Mouse (Mus musculus): ENCODE measurements around the gene Lrch3.

Lrch3 gene

GRCm38 (mm10) chr16:32949281-32949680 lies 35.4 kb downstream of the Lrch3 start:
- TF ChIP-seq GATA4 (IDR thresholded peaks at IDR 0.05; ENCODE audit: insufficient replicate concordance, low read length): no peak

GRCm38 (mm10) chr16:32951074-32951473 lies 37.2 kb downstream of the Lrch3 start:
- TF ChIP-seq GATA4 (IDR thresholded peaks at IDR 0.05; ENCODE audit: insufficient replicate concordance, low read length): no peak

GRCm38 (mm10) chr16:32953806-32954205 lies 39.9 kb downstream of the Lrch3 start:
- no peak for TF ChIP-seq GATA4 (IDR thresholded peaks at IDR 0.05; ENCODE audit: insufficient replicate concordance, low read length)

DNA sequence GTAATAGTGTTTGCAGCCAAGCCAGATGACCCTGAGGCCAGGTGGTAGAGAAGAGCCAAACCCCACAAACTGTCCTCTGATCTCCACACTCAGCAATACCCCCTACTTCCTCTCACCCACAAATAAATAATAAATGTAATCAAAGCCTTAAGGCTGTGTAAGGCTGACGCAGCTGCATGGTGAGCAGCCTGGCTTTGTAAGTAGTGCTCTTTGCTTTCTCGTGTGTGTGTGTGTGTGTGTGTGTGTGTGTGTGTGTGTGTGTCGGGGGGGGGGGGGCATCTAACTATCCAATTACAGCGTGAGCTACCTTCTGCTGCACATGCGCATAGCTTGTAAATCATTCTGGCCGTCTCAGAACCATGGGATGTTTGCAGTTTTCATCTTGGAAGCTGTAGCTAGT lies 40.4 kb downstream of the Lrch3 start:
- no peak for TF ChIP-seq GATA4 (IDR thresholded peaks at IDR 0.05; ENCODE audit: insufficient replicate concordance, low read length)

GRCm38 (mm10) chr16:32956889-32957288 lies 43.0 kb downstream of the Lrch3 start:
- TF ChIP-seq GATA4 (IDR thresholded peaks at IDR 0.05; ENCODE audit: insufficient replicate concordance, low read length): no peak

GRCm38 (mm10) chr16:32972535-32972934 lies 58.6 kb downstream of the Lrch3 start:
- no peak for TF ChIP-seq GATA4 (IDR thresholded peaks at IDR 0.05; ENCODE audit: insufficient replicate concordance, low read length)

DNA sequence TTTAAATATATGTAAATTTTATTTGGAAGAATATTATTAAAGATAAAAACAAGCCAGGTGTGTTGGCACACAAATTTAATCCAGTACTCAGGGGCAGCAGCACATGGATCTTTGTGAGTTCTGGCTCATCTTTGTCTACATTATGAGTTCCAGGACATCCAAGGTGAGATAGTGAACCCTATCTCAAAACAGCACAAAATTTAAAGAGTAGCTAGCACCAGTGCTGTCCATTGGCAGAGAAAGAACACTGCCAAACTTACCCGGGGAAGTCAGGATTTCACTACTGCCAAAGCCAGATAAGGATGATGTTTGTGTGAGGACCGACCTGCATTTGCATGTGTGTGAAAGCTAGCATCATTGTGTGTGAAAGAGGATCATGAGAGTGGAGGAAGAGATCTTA lies 59.1 kb downstream of the Lrch3 start:
- TF ChIP-seq GATA4 (IDR thresholded peaks at IDR 0.05; ENCODE audit: insufficient replicate concordance, low read length): no peak

GRCm38 (mm10) chr16:32980227-32980626 lies 66.3 kb downstream of the Lrch3 start:
- TF ChIP-seq GATA4 (IDR thresholded peaks at IDR 0.05; ENCODE audit: insufficient replicate concordance, low read length): no peak

GRCm38 (mm10) chr16:32981405-32981804 lies 67.5 kb downstream of the Lrch3 start:
- TF ChIP-seq GATA4 (IDR thresholded peaks at IDR 0.05; ENCODE audit: insufficient replicate concordance, low read length): no peak

DNA sequence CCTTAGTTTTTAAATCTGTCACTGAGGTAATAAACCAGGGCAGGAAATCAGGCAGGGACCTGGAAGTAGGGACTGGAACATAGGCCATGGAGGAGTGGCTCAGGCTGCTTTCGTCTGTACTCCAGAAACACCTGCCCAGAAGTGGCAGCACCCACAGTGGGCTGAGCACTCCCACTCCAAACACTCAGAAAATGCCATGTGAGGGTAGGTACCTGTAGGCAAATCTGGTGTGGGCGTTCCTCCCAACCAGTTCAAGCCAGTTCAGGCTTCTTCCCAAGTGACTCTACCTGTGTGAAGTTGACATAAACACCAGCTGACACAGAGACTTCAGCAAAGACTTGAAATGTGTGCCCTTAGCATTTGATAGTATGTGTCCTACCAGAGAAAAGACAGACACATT lies 70.7 kb downstream of the Lrch3 start:
- TF ChIP-seq GATA4 (IDR thresholded peaks at IDR 0.05; ENCODE audit: insufficient replicate concordance, low read length): no peak

- TF ChIP-seq GATA4 (IDR thresholded peaks at IDR 0.05; ENCODE audit: insufficient replicate concordance, low read length): no peak
These were observed 78.3 kb downstream of the Lrch3 start for GRCm38 (mm10) chr16:32992158-32992557.

GRCm38 (mm10) chr16:33005216-33005615 lies 91.3 kb downstream of the Lrch3 start:
- peak; percentile 53; the same call in 1 of the 2 replicates for TF ChIP-seq GATA4 (IDR thresholded peaks at IDR 0.05; ENCODE audit: insufficient replicate concordance, low read length)

DNA sequence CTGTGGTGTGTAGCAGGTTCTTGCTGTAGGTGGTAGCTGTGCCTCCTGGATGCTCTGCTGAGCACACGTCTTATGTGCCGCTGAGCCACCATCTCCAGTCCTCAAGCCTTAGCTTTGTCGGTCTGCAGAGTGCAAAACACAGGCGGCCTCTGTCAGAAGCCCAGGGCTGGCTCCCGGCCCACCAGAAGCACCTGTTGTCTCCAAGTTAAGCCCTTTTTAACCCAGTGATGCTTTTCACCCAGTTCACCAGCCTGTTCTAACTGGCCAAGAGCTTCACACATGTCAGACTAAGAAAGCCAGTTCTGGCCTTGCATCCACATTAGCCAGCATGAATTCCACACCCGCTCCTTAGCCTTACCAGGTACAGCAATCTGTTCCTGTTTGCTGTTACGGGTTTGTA lies 93.0 kb downstream of the Lrch3 start:
- TF ChIP-seq GATA4 (IDR thresholded peaks at IDR 0.05; ENCODE audit: insufficient replicate concordance, low read length): no peak

DNA sequence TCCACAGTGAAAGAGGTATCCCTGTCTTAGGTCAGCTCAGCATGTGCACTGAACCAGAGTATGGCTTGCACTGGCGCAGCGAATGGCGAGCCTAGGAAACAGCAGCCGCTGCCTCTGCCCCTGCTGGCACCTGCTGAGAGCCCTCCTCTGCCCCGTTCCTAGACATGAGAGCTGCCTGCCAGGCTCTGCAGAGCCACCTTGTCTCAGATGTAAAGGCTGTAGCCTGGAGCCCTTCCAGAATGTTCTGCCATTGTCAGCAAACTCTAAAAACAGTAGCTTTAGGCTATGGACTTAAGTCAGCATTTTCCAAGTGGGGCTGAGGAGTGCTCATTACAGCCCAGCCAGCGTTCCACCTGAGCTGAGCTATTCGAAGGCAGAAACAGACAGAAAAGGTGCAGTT lies 93.5 kb downstream of the Lrch3 start:
- no peak for TF ChIP-seq GATA4 (IDR thresholded peaks at IDR 0.05; ENCODE audit: insufficient replicate concordance, low read length)

GRCm38 (mm10) chr16:33010166-33010565 lies 96.3 kb downstream of the Lrch3 start:
- no peak for TF ChIP-seq GATA4 (IDR thresholded peaks at IDR 0.05; ENCODE audit: insufficient replicate concordance, low read length)

GRCm38 (mm10) chr16:33013801-33014200 lies 99.9 kb downstream of the Lrch3 start:
- TF ChIP-seq GATA4 (IDR thresholded peaks at IDR 0.05; ENCODE audit: insufficient replicate concordance, low read length): no peak

DNA sequence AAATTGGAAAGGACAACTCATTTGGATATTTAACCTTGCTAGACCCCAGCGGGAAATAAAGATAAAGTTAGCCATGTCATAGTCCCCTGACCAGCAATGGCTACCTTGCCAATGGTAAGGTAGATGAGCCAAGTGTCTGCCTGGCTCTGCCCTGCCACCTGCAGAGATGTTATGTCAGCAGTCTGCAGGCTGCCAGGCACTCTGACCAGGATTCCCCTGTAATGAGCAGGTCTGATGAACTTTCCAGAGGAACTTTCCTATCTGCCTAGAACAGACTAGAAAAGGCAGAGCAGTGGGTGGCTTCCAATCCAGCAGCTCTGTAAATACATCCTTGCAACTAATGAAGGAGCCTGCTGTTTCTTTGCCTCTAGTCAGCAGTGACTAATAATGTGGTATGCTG lies 101.0 kb downstream of the Lrch3 start:
- TF ChIP-seq GATA4 (IDR thresholded peaks at IDR 0.05; ENCODE audit: insufficient replicate concordance, low read length): no peak

GRCm38 (mm10) chr16:33015396-33015907 lies 101.6 kb downstream of the Lrch3 start:
- no peak for TF ChIP-seq GATA4 (IDR thresholded peaks at IDR 0.05; ENCODE audit: insufficient replicate concordance, low read length)
